Mouse (Mus musculus): ENCODE data around the gene Pom121l2. TPM values are rescaled to one million over a fixed set of nuclear protein-coding genes. Genes with fewer than 3 reads are reported as not detected.
"Not testable (repeated sequence)": the region's sequence is repeated elsewhere in the genome, so short reads cannot be mapped to it uniquely, and the experiment has no call there.

Pom121l2 gene
- polyA plus RNA-seq, 1 experiment from 2014 or later: not detected

GRCm38 (mm10) chr13:22030493-22030892 is 49.5 kb downstream of the Pom121l2 start:
- Histone ChIP-seq H3K9me3 (ENCODE audit: control insufficient read depth) (no peaks in the 10 kb centered on the region), H3K4me2 (replicated peaks; ENCODE audit: low read depth) (no peak overlapping the region), H3K4me3 (ENCODE audit: low read depth, low read length) (no peak overlapping the region), H3K27ac (ENCODE audit: low read depth, low read length) (no peak overlapping the region), H3K9ac (ENCODE audit: low read depth, low read length) (no peak overlapping the region), H3K27me3 (replicated peaks; ENCODE audit: control insufficient read depth, insufficient read depth, low read length) (no peaks in the 10 kb centered on the region), H3K4me1 (replicated peaks; ENCODE audit: control insufficient read depth, insufficient read depth, low read length) (no peaks in the 10 kb centered on the region), H3K36me3 (ENCODE audit: control insufficient read depth, insufficient read depth) (no peaks in the 10 kb centered on the region)
- peak; percentile 55 for TF ChIP-seq CTCF (IDR thresholded peaks at IDR 0.05; ENCODE audit: low read depth)
- no peak for ATAC-seq
- 9% methylated on average over 4 of the region's 4 CpGs for WGBS

GRCm38 (mm10) chr13:22033741-22034442 is 52.9 kb downstream of the Pom121l2 start:
- ATAC-seq: no peak
- Histone ChIP-seq H3K4me2 (replicated peaks; ENCODE audit: low read depth) (peak overlapping the region; percentile 61), H3K4me1 (replicated peaks; ENCODE audit: control insufficient read depth, insufficient read depth, low read length) (no peaks in the 10 kb centered on the region), H3K9ac (ENCODE audit: low read depth, low read length) (no peak overlapping the region), H3K4me3 (ENCODE audit: low read depth, low read length) (no peak overlapping the region), H3K36me3 (ENCODE audit: control insufficient read depth, insufficient read depth) (no peaks in the 10 kb centered on the region), H3K27ac (ENCODE audit: low read depth, low read length) (no peak overlapping the region), H3K27me3 (replicated peaks; ENCODE audit: control insufficient read depth, insufficient read depth, low read length) (no peaks in the 10 kb centered on the region), H3K9me3 (ENCODE audit: control insufficient read depth) (no peaks in the 10 kb centered on the region)
- 24% methylated on average over 5 of the region's 5 CpGs for WGBS
- TF ChIP-seq CTCF (IDR thresholded peaks at IDR 0.05; ENCODE audit: low read depth): no peak

GRCm38 (mm10) chr13:22034443-22035266 is 53.7 kb downstream of the Pom121l2 start:
- Histone ChIP-seq H3K9ac (ENCODE audit: low read depth, low read length) (no peak overlapping the region), H3K9me3 (ENCODE audit: control insufficient read depth) (no peaks in the 10 kb centered on the region), H3K4me2 (replicated peaks; ENCODE audit: low read depth) (peak overlapping the region; percentile 61), H3K4me1 (replicated peaks; ENCODE audit: control insufficient read depth, insufficient read depth, low read length) (no peaks in the 10 kb centered on the region), H3K4me3 (ENCODE audit: low read depth, low read length) (peak overlapping the region; percentile 36), H3K36me3 (ENCODE audit: control insufficient read depth, insufficient read depth) (no peaks in the 10 kb centered on the region), H3K27ac (ENCODE audit: low read depth, low read length) (peak overlapping the region; percentile 60), H3K27me3 (replicated peaks; ENCODE audit: control insufficient read depth, insufficient read depth, low read length) (no peaks in the 10 kb centered on the region)
- TF ChIP-seq CTCF (IDR thresholded peaks at IDR 0.05; ENCODE audit: low read depth): no peak
- ATAC-seq: peak; percentile 58
- whole genome bisulfite sequencing: under 1% methylated on average over 11 of the region's 14 CpGs

- H3K27me3 ChIP-seq (replicated peaks; ENCODE audit: control insufficient read depth, insufficient read depth, low read length); H3K36me3 ChIP-seq (ENCODE audit: control insufficient read depth, insufficient read depth); H3K9me3 ChIP-seq (ENCODE audit: control insufficient read depth); H3K4me1 ChIP-seq (replicated peaks; ENCODE audit: control insufficient read depth, insufficient read depth, low read length): not testable (repeated sequence)
- H3K9ac ChIP-seq (ENCODE audit: low read depth, low read length): peak within 1 kb of the TSS; percentile 19; the same call in 1 of the 2 replicates
- ATAC-seq: peak; percentile 94
- H3K4me3 ChIP-seq (ENCODE audit: low read depth, low read length): peak within 1 kb of the TSS; percentile 36
- peak within 1 kb of the TSS; percentile 66 for H3K27ac ChIP-seq (ENCODE audit: low read depth, low read length)
- WGBS: under 1% methylated on average over 22 of the region's 69 CpGs
- peak within 1 kb of the TSS; percentile 61 for H3K4me2 ChIP-seq (replicated peaks; ENCODE audit: low read depth)
These were observed 54.5 kb downstream of the Pom121l2 start, which contains the start of the genes Hist1h2ah and Hist1h2bk for GRCm38 (mm10) chr13:22035267-22036148. Gene Hist1h2ah, minus strand, starts transcription at chr13:22035568. Gene Hist1h2bk, plus strand, starts transcription at chr13:22035870.

- Histone ChIP-seq H3K4me3 (ENCODE audit: low read depth, low read length) (peak overlapping the region; percentile 36), H3K36me3 (ENCODE audit: control insufficient read depth, insufficient read depth) (no peaks in the 10 kb centered on the region), H3K27me3 (replicated peaks; ENCODE audit: control insufficient read depth, insufficient read depth, low read length) (no peaks in the 10 kb centered on the region), H3K9me3 (ENCODE audit: control insufficient read depth) (no peaks in the 10 kb centered on the region), H3K4me1 (replicated peaks; ENCODE audit: control insufficient read depth, insufficient read depth, low read length) (0 out of 2 replicates have a peak, but pooled peaks cover 2% of the 10 kb centered on the region), H3K4me2 (replicated peaks; ENCODE audit: low read depth) (peak overlapping the region; percentile 61), H3K9ac (ENCODE audit: low read depth, low read length) (peak overlapping the region; percentile 19; the same call in 1 of the 2 replicates), H3K27ac (ENCODE audit: low read depth, low read length) (no peak overlapping the region)
- TF ChIP-seq CTCF (IDR thresholded peaks at IDR 0.05; ENCODE audit: low read depth): no peak
- WGBS: 3% methylated on average over 20 of the region's 23 CpGs
- no peak for ATAC-seq
These were observed 55.4 kb downstream of the Pom121l2 start for GRCm38 (mm10) chr13:22036149-22036956.
